Mouse (Mus musculus): ENCODE data around the gene Dock6. TPM values are rescaled to one million over a fixed set of nuclear protein-coding genes. Genes with fewer than 3 reads are reported as not detected.

Gene Dock6
- polyA plus RNA-seq, 1 experiment from 2014 or later = 37.4 TPM

- Histone ChIP-seq H3K4me2 (ENCODE audit: low read depth, severe bottlenecking) (no peak overlapping the region), H3K27ac (replicated peaks; ENCODE audit: low read depth, low read length) (no peak overlapping the region), H3K27me3 (ENCODE audit: control insufficient read depth, insufficient read depth, low read length) (no peaks in the 10 kb centered on the region), H3K9ac (ENCODE audit: low read length) (no peak overlapping the region), H3K4me3 (ENCODE audit: low read depth, low read length) (no peak overlapping the region), H3K4me1 (ENCODE audit: control insufficient read depth, insufficient read depth, low read length) (no peaks in the 10 kb centered on the region), H3K36me3 (ENCODE audit: control insufficient read depth, insufficient read depth, low read length) (peaks cover 14% of the 10 kb centered on the region; the same call in 1 of the 2 replicates), H3K9me3 (ENCODE audit: control insufficient read depth, low read length) (no peaks in the 10 kb centered on the region)
- ATAC-seq (ENCODE audit: insufficient number of reproducible peaks, low FRiP score, low TSS enrichment, low read depth) (no peak), DNase-seq (ENCODE audit: low spot score) (no peak)
- 57% methylated on average over 10 of the region's 10 CpGs for WGBS
Observed at GRCm38 (mm10) chr9:21824366-21824765, 28.1 kb downstream of the Dock6 start.

GRCm38 (mm10) chr9:21823957-21824356 is 28.5 kb downstream of the Dock6 start:
- H3K9me3 ChIP-seq (ENCODE audit: control insufficient read depth, low read length) = no peaks in the 10 kb centered on the region
- no peak overlapping the region for H3K4me3 ChIP-seq (ENCODE audit: low read depth, low read length)
- DNase-seq (ENCODE audit: low spot score) (no peak), ATAC-seq (ENCODE audit: insufficient number of reproducible peaks, low FRiP score, low TSS enrichment, low read depth) (no peak)
- no peak overlapping the region for H3K27ac ChIP-seq (replicated peaks; ENCODE audit: low read depth, low read length)
- H3K27me3 ChIP-seq (ENCODE audit: control insufficient read depth, insufficient read depth, low read length) = no peaks in the 10 kb centered on the region
- no peak overlapping the region for H3K9ac ChIP-seq (ENCODE audit: low read length)
- peaks cover 12% of the 10 kb centered on the region; the same call in 1 of the 2 replicates for H3K36me3 ChIP-seq (ENCODE audit: control insufficient read depth, insufficient read depth, low read length)
- no peaks in the 10 kb centered on the region for H3K4me1 ChIP-seq (ENCODE audit: control insufficient read depth, insufficient read depth, low read length)
- WGBS = 54% methylated on average over 4 of the region's 4 CpGs
- no peak overlapping the region for H3K4me2 ChIP-seq (ENCODE audit: low read depth, severe bottlenecking)

GRCm38 (mm10) chr9:21822686-21823085 is 29.7 kb downstream of the Dock6 start:
- Histone ChIP-seq H3K27ac (replicated peaks; ENCODE audit: low read depth, low read length) (no peak overlapping the region), H3K36me3 (ENCODE audit: control insufficient read depth, insufficient read depth, low read length) (peaks cover 12% of the 10 kb centered on the region; the same call in 1 of the 2 replicates), H3K4me2 (ENCODE audit: low read depth, severe bottlenecking) (no peak overlapping the region), H3K9me3 (ENCODE audit: control insufficient read depth, low read length) (no peaks in the 10 kb centered on the region), H3K27me3 (ENCODE audit: control insufficient read depth, insufficient read depth, low read length) (no peaks in the 10 kb centered on the region), H3K4me1 (ENCODE audit: control insufficient read depth, insufficient read depth, low read length) (no peaks in the 10 kb centered on the region), H3K9ac (ENCODE audit: low read length) (no peak overlapping the region), H3K4me3 (ENCODE audit: low read depth, low read length) (no peak overlapping the region)
- ATAC-seq (ENCODE audit: insufficient number of reproducible peaks, low FRiP score, low TSS enrichment, low read depth) (no peak), DNase-seq (ENCODE audit: low spot score) (no peak)
- WGBS = 90% methylated on average over 6 of the region's 6 CpGs

- no peak overlapping the region for H3K4me3 ChIP-seq (ENCODE audit: low read depth, low read length)
- DNase-seq (ENCODE audit: low spot score) (no peak), ATAC-seq (ENCODE audit: insufficient number of reproducible peaks, low FRiP score, low TSS enrichment, low read depth) (no peak)
- H3K4me1 ChIP-seq (ENCODE audit: control insufficient read depth, insufficient read depth, low read length) = 0 out of 2 replicates have a peak, but pooled peaks cover 2% of the 10 kb centered on the region
- no peak overlapping the region for H3K9ac ChIP-seq (ENCODE audit: low read length)
- 86% methylated on average over 12 of the region's 12 CpGs for WGBS
- no peak overlapping the region for H3K4me2 ChIP-seq (ENCODE audit: low read depth, severe bottlenecking)
- no peaks in the 10 kb centered on the region for H3K9me3 ChIP-seq (ENCODE audit: control insufficient read depth, low read length)
- no peaks in the 10 kb centered on the region for H3K27me3 ChIP-seq (ENCODE audit: control insufficient read depth, insufficient read depth, low read length)
- H3K36me3 ChIP-seq (ENCODE audit: control insufficient read depth, insufficient read depth, low read length) = peaks cover 14% of the 10 kb centered on the region; the same call in 1 of the 2 replicates
- H3K27ac ChIP-seq (replicated peaks; ENCODE audit: low read depth, low read length) = no peak overlapping the region
Observed at GRCm38 (mm10) chr9:21820183-21820582, 32.3 kb downstream of the Dock6 start.

GRCm38 (mm10) chr9:21819181-21819729 is 33.2 kb downstream of the Dock6 start:
- H3K9me3 ChIP-seq (ENCODE audit: control insufficient read depth, low read length) = no peaks in the 10 kb centered on the region
- H3K9ac ChIP-seq (ENCODE audit: low read length) = no peak overlapping the region
- DNase-seq (ENCODE audit: low spot score) = no peak
- no peaks in the 10 kb centered on the region for H3K27me3 ChIP-seq (ENCODE audit: control insufficient read depth, insufficient read depth, low read length)
- no peak overlapping the region for H3K27ac ChIP-seq (replicated peaks; ENCODE audit: low read depth, low read length)
- peaks cover 14% of the 10 kb centered on the region; the same call in 1 of the 2 replicates for H3K36me3 ChIP-seq (ENCODE audit: control insufficient read depth, insufficient read depth, low read length)
- H3K4me3 ChIP-seq (ENCODE audit: low read depth, low read length) = no peak overlapping the region
- 0 out of 2 replicates have a peak, but pooled peaks cover 2% of the 10 kb centered on the region for H3K4me1 ChIP-seq (ENCODE audit: control insufficient read depth, insufficient read depth, low read length)
- no peak overlapping the region for H3K4me2 ChIP-seq (ENCODE audit: low read depth, severe bottlenecking)
- 99% methylated on average over 2 of the region's 2 CpGs for WGBS
- ATAC-seq (ENCODE audit: insufficient number of reproducible peaks, low FRiP score, low TSS enrichment, low read depth) = no peak

GRCm38 (mm10) chr9:21818561-21818960 is 33.9 kb downstream of the Dock6 start:
- no peaks in the 10 kb centered on the region for H3K9me3 ChIP-seq (ENCODE audit: control insufficient read depth, low read length)
- no peak overlapping the region for H3K4me2 ChIP-seq (ENCODE audit: low read depth, severe bottlenecking)
- H3K4me1 ChIP-seq (ENCODE audit: control insufficient read depth, insufficient read depth, low read length) = 0 out of 2 replicates have a peak, but pooled peaks cover 2% of the 10 kb centered on the region
- no peaks in the 10 kb centered on the region for H3K27me3 ChIP-seq (ENCODE audit: control insufficient read depth, insufficient read depth, low read length)
- no peak overlapping the region for H3K9ac ChIP-seq (ENCODE audit: low read length)
- H3K4me3 ChIP-seq (ENCODE audit: low read depth, low read length) = no peak overlapping the region
- WGBS = 89% methylated on average over 6 of the region's 6 CpGs
- H3K36me3 ChIP-seq (ENCODE audit: control insufficient read depth, insufficient read depth, low read length) = peaks cover 14% of the 10 kb centered on the region; the same call in 1 of the 2 replicates
- no peak overlapping the region for H3K27ac ChIP-seq (replicated peaks; ENCODE audit: low read depth, low read length)
- ATAC-seq (ENCODE audit: insufficient number of reproducible peaks, low FRiP score, low TSS enrichment, low read depth) (no peak), DNase-seq (ENCODE audit: low spot score) (no peak)

- ATAC-seq (ENCODE audit: insufficient number of reproducible peaks, low FRiP score, low TSS enrichment, low read depth) (no peak), DNase-seq (ENCODE audit: low spot score) (no peak)
- Histone ChIP-seq H3K4me3 (ENCODE audit: low read depth, low read length) (no peak overlapping the region), H3K4me2 (ENCODE audit: low read depth, severe bottlenecking) (no peak overlapping the region), H3K27ac (replicated peaks; ENCODE audit: low read depth, low read length) (no peak overlapping the region), H3K36me3 (ENCODE audit: control insufficient read depth, insufficient read depth, low read length) (peaks cover 14% of the 10 kb centered on the region; the same call in 1 of the 2 replicates), H3K27me3 (ENCODE audit: control insufficient read depth, insufficient read depth, low read length) (no peaks in the 10 kb centered on the region), H3K9me3 (ENCODE audit: control insufficient read depth, low read length) (no peaks in the 10 kb centered on the region), H3K4me1 (ENCODE audit: control insufficient read depth, insufficient read depth, low read length) (0 out of 2 replicates have a peak, but pooled peaks cover 2% of the 10 kb centered on the region), H3K9ac (ENCODE audit: low read length) (no peak overlapping the region)
- WGBS = 92% methylated on average over 4 of the region's 4 CpGs
Observed at GRCm38 (mm10) chr9:21818125-21818524, 34.3 kb downstream of the Dock6 start.

- ATAC-seq (ENCODE audit: insufficient number of reproducible peaks, low FRiP score, low TSS enrichment, low read depth) (no peak), DNase-seq (ENCODE audit: low spot score) (no peak)
- 0 out of 2 replicates have a peak, but pooled peaks cover 2% of the 10 kb centered on the region for H3K4me1 ChIP-seq (ENCODE audit: control insufficient read depth, insufficient read depth, low read length)
- H3K4me2 ChIP-seq (ENCODE audit: low read depth, severe bottlenecking) = no peak overlapping the region
- H3K4me3 ChIP-seq (ENCODE audit: low read depth, low read length) = no peak overlapping the region
- 81% methylated on average over 9 of the region's 9 CpGs for WGBS
- peaks cover 14% of the 10 kb centered on the region; the same call in 1 of the 2 replicates for H3K36me3 ChIP-seq (ENCODE audit: control insufficient read depth, insufficient read depth, low read length)
- no peaks in the 10 kb centered on the region for H3K27me3 ChIP-seq (ENCODE audit: control insufficient read depth, insufficient read depth, low read length)
- H3K9me3 ChIP-seq (ENCODE audit: control insufficient read depth, low read length) = no peaks in the 10 kb centered on the region
- H3K27ac ChIP-seq (replicated peaks; ENCODE audit: low read depth, low read length) = no peak overlapping the region
- H3K9ac ChIP-seq (ENCODE audit: low read length) = no peak overlapping the region
Observed at GRCm38 (mm10) chr9:21816716-21817305, 35.6 kb downstream of the Dock6 start.
